Mouse (Mus musculus) frontal cortex, adult 2 months (tissue): Measurements from ENCODE around the gene Mccc1. TPM values are rescaled to one million over a fixed set of nuclear protein-coding genes. Genes with fewer than 3 reads are reported as not detected.

ENCODE experiments used
- DNase-seq, 2 experiments: peaks; one replicate each; pipeline ENCODE4 v3.0.0; 2022; ENCODE audit warnings: low spot score in 1 of 2; ENCODE audit errors: extremely low spot score in 1 of 2
- polyA plus RNA-seq: library from polyadenylated mRNA; depleted of rRNA; stranded (reverse); fragments of >200 nt; gene quantifications from 2 replicates; pipeline ENCODE4 v1.2.3, GENCODE M21; 2012; rRNA removed

Mccc1 gene
- polyA plus RNA-seq, 1 experiment = 32.3 TPM

- no peak for DNase-seq
These were observed 74.6 kb downstream of the Mccc1 start for GRCm38 (mm10) chr3:35925852-35926251.

GRCm38 (mm10) chr3:35924007-35924406, 76.5 kb downstream of the Mccc1 start:
- no peak for DNase-seq

- DNase-seq = no peak
These were observed 77.0 kb downstream of the Mccc1 start for GRCm38 (mm10) chr3:35923495-35923894.

GRCm38 (mm10) chr3:35922522-35922921, 78.0 kb downstream of the Mccc1 start:
- no peak for DNase-seq

- no peak for DNase-seq
These were observed 82.2 kb downstream of the Mccc1 start for GRCm38 (mm10) chr3:35918229-35918628.

Other genes starting within 250 kb of the Mccc1 start
- gene Atp11b, start 246.6 kb downstream of the Mccc1 start, polyA plus RNA-seq = 226 and 256 TPM in 2 replicates
- gene Dcun1d1, start 63.2 kb downstream of the Mccc1 start, polyA plus RNA-seq = 38.9 and 40.7 TPM in 2 replicates
- gene Ccdc144b, start 52.9 kb upstream of the Mccc1 start, polyA plus RNA-seq = not detected in 2 replicates
- gene Acad9, start 65.3 kb upstream of the Mccc1 start, polyA plus RNA-seq = 41.7 and 47.1 TPM in 2 replicates
- 5.3 and 6.2 TPM in 2 replicates for gene D3Ertd254e, start 150.3 kb upstream of the Mccc1 start, polyA plus RNA-seq
- 2.3 and 4.2 TPM in 2 replicates for gene Qrfpr, start 221.6 kb upstream of the Mccc1 start, polyA plus RNA-seq